ENCODE assay signal across 12 mouse cellular contexts in genomic region chr7:80774615-80775447, GRCm38 (mm10). TPM values are rescaled to one million over a fixed set of nuclear protein-coding genes. Genes with fewer than 3 reads are reported as not detected.
DNase-seq lines count a peak whose midpoint lies in the region; ATAC-seq and TF ChIP-seq lines count a peak whose summit lies in the region.
"Had no signal": no experiment of that assay in that cellular context is flagged by ENCODE, and none has a peak within 500 bp of the region (broad histone marks: within the 10 kb centered on the region; RNA-seq: fewer than 3 reads in every experiment).

No protein-coding gene starts in this region.

- no peaks in the 10 kb centered on the region for H3K9me3 ChIP-seq in heart, embryonic 12.5 days (replicated peaks)
- no peaks in the 10 kb centered on the region for H3K9me3 ChIP-seq in limb, embryonic 14.5 days (ENCODE audit: control insufficient read depth, low read length)
- no peaks in the 10 kb centered on the region for H3K9me3 ChIP-seq in limb, embryonic 10.5 days (replicated peaks)
- H3K9me3 ChIP-seq in hindbrain, postnatal 0 days (ENCODE audit: low read length): no peaks in the 10 kb centered on the region
- H3K9me3 ChIP-seq in intestine, embryonic 15.5 days: no peaks in the 10 kb centered on the region
- H3K9me3 ChIP-seq: forebrain, embryonic 13.5 days had no signal

- 83% methylated on average over 15 of the region's 15 CpGs for WGBS in heart, embryonic 12.5 days
- 88% methylated on average over 15 of the region's 15 CpGs for WGBS in limb, embryonic 14.5 days
- 94% methylated on average over 15 of the region's 15 CpGs for WGBS in limb, embryonic 10.5 days
- WGBS in hindbrain, postnatal 0 days: 85% methylated on average over 15 of the region's 15 CpGs
- 91% methylated on average over 15 of the region's 15 CpGs for WGBS in intestine, embryonic 15.5 days

- no peak for TF ChIP-seq POLR2A in limb, embryonic 14.5 days (IDR thresholded peaks at IDR 0.05; ENCODE audit: borderline replicate concordance, extremely low read depth, insufficient read depth, insufficient read length)
- peak; percentile 34 for TF ChIP-seq POLR2A in myocyte (IDR thresholded peaks at IDR 0.05; ENCODE audit: insufficient read length, low read depth)

- H3K27ac ChIP-seq in heart, embryonic 12.5 days (ENCODE audit: poor library complexity, severe bottlenecking): peak overlapping the region; percentile 50
- H3K27ac ChIP-seq in limb, embryonic 14.5 days (replicated peaks; ENCODE audit: low read depth, low read length): 0 out of 2 replicates have a peak overlapping the region, but pooled peaks have one; percentile 43
- H3K27ac ChIP-seq in limb, embryonic 10.5 days: no peak overlapping the region
- no peak overlapping the region for H3K27ac ChIP-seq in hindbrain, postnatal 0 days
- no peak overlapping the region for H3K27ac ChIP-seq in intestine, embryonic 15.5 days
- H3K27ac ChIP-seq: hindbrain, embryonic 14.5 days had no signal

- no peaks in the 10 kb centered on the region for H3K27me3 ChIP-seq in heart, embryonic 12.5 days (replicated peaks)
- no peaks in the 10 kb centered on the region for H3K27me3 ChIP-seq in limb, embryonic 14.5 days (ENCODE audit: control insufficient read depth, insufficient read depth, low read length)
- H3K27me3 ChIP-seq in limb, embryonic 10.5 days (ENCODE audit: low read depth, poor library complexity, severe bottlenecking): no peaks in the 10 kb centered on the region
- no peaks in the 10 kb centered on the region for H3K27me3 ChIP-seq in myocyte (ENCODE audit: control insufficient read depth, insufficient read depth, insufficient read length)
- no peaks in the 10 kb centered on the region for H3K27me3 ChIP-seq in hindbrain, postnatal 0 days (ENCODE audit: insufficient read depth, low read length)
- no peaks in the 10 kb centered on the region for H3K27me3 ChIP-seq in intestine, embryonic 15.5 days (replicated peaks)
- H3K27me3 ChIP-seq: forebrain, embryonic 13.5 days had no signal

- peaks cover 54% of the 10 kb centered on the region for H3K4me1 ChIP-seq in heart, embryonic 12.5 days (replicated peaks)
- peaks cover 19% of the 10 kb centered on the region; the same call in 1 of the 2 replicates for H3K4me1 ChIP-seq in limb, embryonic 14.5 days (ENCODE audit: control insufficient read depth, insufficient read depth, low read length)
- peaks cover 10% of the 10 kb centered on the region; the same call in 1 of the 2 replicates for H3K4me1 ChIP-seq in limb, embryonic 10.5 days
- H3K4me1 ChIP-seq in hindbrain, postnatal 0 days (ENCODE audit: insufficient read depth, low read length): no peaks in the 10 kb centered on the region
- 0 out of 2 replicates have a peak, but pooled peaks cover 5% of the 10 kb centered on the region for H3K4me1 ChIP-seq in intestine, embryonic 15.5 days (replicated peaks)
- H3K4me1 ChIP-seq: forebrain, embryonic 13.5 days had no signal

- H3K36me3 ChIP-seq in heart, embryonic 12.5 days: no peaks in the 10 kb centered on the region
- H3K36me3 ChIP-seq in limb, embryonic 14.5 days (ENCODE audit: control insufficient read depth, insufficient read depth, low read length): no peaks in the 10 kb centered on the region
- H3K36me3 ChIP-seq in limb, embryonic 10.5 days: no peaks in the 10 kb centered on the region
- no peaks in the 10 kb centered on the region for H3K36me3 ChIP-seq in myocyte (ENCODE audit: control insufficient read depth, insufficient read depth)
- no peaks in the 10 kb centered on the region for H3K36me3 ChIP-seq in hindbrain, postnatal 0 days (ENCODE audit: insufficient read depth, low read length)
- no peaks in the 10 kb centered on the region for H3K36me3 ChIP-seq in intestine, embryonic 15.5 days

- H3K4me2 ChIP-seq in heart, embryonic 12.5 days: 0 out of 2 replicates have a peak overlapping the region, but pooled peaks have one; percentile 14
- H3K4me2 ChIP-seq in limb, embryonic 14.5 days (replicated peaks; ENCODE audit: low read depth, low read length, severe bottlenecking): no peak overlapping the region
- peak overlapping the region; percentile 83 for H3K4me2 ChIP-seq in myocyte (ENCODE audit: low read depth)
- no peak overlapping the region for H3K4me2 ChIP-seq in hindbrain, postnatal 0 days (ENCODE audit: low read depth, low read length)
- no peak overlapping the region for H3K4me2 ChIP-seq in intestine, embryonic 15.5 days (replicated peaks)
- H3K4me2 ChIP-seq: forebrain, embryonic 13.5 days; hindbrain, embryonic 14.5 days had no signal

- H3K4me3 ChIP-seq in heart, embryonic 12.5 days: no peak overlapping the region
- H3K4me3 ChIP-seq in limb, embryonic 14.5 days (replicated peaks; ENCODE audit: low read length): no peak overlapping the region
- H3K4me3 ChIP-seq in limb, embryonic 10.5 days: no peak overlapping the region
- H3K4me3 ChIP-seq in myocyte: peak overlapping the region; percentile 18
- no peak overlapping the region for H3K4me3 ChIP-seq in hindbrain, postnatal 0 days (ENCODE audit: low read length)
- H3K4me3 ChIP-seq in intestine, embryonic 15.5 days (replicated peaks): no peak overlapping the region
- H3K4me3 ChIP-seq: forebrain, embryonic 13.5 days had no signal

- H3K9ac ChIP-seq in heart, embryonic 12.5 days: no peak overlapping the region
- H3K9ac ChIP-seq in limb, embryonic 14.5 days (ENCODE audit: low read depth, low read length, severe bottlenecking): no peak overlapping the region
- no peak overlapping the region for H3K9ac ChIP-seq in hindbrain, postnatal 0 days (replicated peaks; ENCODE audit: low read length)
- no peak overlapping the region for H3K9ac ChIP-seq in intestine, embryonic 15.5 days
- H3K9ac ChIP-seq: forebrain, embryonic 13.5 days; hindbrain, embryonic 14.5 days had no signal

- no peak overlapping the region for H3ac ChIP-seq in myocyte (ENCODE audit: control insufficient read depth, insufficient read length)

- ATAC-seq in heart, embryonic 12.5 days (ENCODE audit: insufficient number of reproducible peaks, low FRiP score): no peak
- no peak for ATAC-seq in limb, embryonic 14.5 days (ENCODE audit: low FRiP score, low read depth)
- ATAC-seq in hindbrain, postnatal 0 days: no peak
- no peak for ATAC-seq in intestine, embryonic 15.5 days
- ATAC-seq: forebrain, embryonic 13.5 days had no signal

- TF ChIP-seq CTCF in hindbrain, postnatal 0 days (IDR thresholded peaks at IDR 0.05; ENCODE audit: low read depth): no peak

- H3K79me2 ChIP-seq in myocyte (ENCODE audit: control insufficient read depth, insufficient read depth): peaks cover 91% of the 10 kb centered on the region

- no peak for DNase-seq in heart, adult 8-10 months (ENCODE audit: low spot score)
- DNase-seq in limb, embryonic 14.5 days (ENCODE audit: low spot score): no peak
- no peak for DNase-seq in limb, embryonic 10.5 days (ENCODE audit: low spot score)
- peak; percentile 33 for DNase-seq in CD4-positive helper T cell, adult 2 months (ENCODE audit: low read depth, low spot score)
- no peak for DNase-seq in hindbrain, postnatal 0 days (ENCODE audit: low spot score)
- DNase-seq: layer of hippocampus, postnatal 36 days; lung, adult 2 months had no signal

TF ChIP-seq in myocyte, 11 proteins besides CTCF, POLR2A, EP300 and RAD21:
- TF ChIP-seq TCF12 (IDR thresholded peaks at IDR 0.05; ENCODE audit: insufficient read depth, poor library complexity, severe bottlenecking) (no peak), MAX (IDR thresholded peaks at IDR 0.05; ENCODE audit: low read depth) (no peak), POLR2AphosphoS2 (IDR thresholded peaks at IDR 0.05; ENCODE audit: insufficient read length, low read depth) (peak; percentile 40), E2F4 (IDR thresholded peaks at IDR 0.05; ENCODE audit: insufficient read depth) (no peak), TCF3 (IDR thresholded peaks at IDR 0.05; ENCODE audit: insufficient read length, low read depth) (no peak)

RNA-seq across cellular contexts. Expression of gene Iqgap1, which starts 50.9 kb away (rescaled TPM):
- 41.3 and 42.0 TPM in 2 replicates for polyA plus RNA-seq in heart, embryonic 12.5 days (2016; fragmentation: Nextera tagmentation; extraction: Ambion mirVana)
- 10 to 100 TPM; 28.6 to 38.3 (median 31.5) TPM for total RNA-seq in heart, adult 8-10 months (2022)
- polyA plus RNA-seq in limb, embryonic 14.5 days (2012; rRNA removed): 43.9 and 48.4 TPM in 2 replicates
- polyA plus RNA-seq in limb, embryonic 14.5 days (2014; fragmentation: Nextera tagmentation; extraction: Ambion mirVana): 88.5 and 93.2 TPM in 2 replicates
- 21.8 and 25.4 TPM in 2 replicates for polyA plus RNA-seq in limb, embryonic 10.5 days (2016; fragmentation: Nextera tagmentation; extraction: Ambion mirVana)
- 61.7 TPM for polyA plus RNA-seq in myocyte (2012; fragmentation: generic; extraction: Trizol)
- total RNA-seq in hindbrain, postnatal 0 days (2014; rRNA removed): 23.5 and 29.4 TPM in 2 replicates
- 15.7 and 16.6 TPM in 2 replicates for polyA plus RNA-seq in hindbrain, postnatal 0 days (2015; fragmentation: Nextera tagmentation; extraction: Ambion mirVana)
- polyA plus RNA-seq in intestine, embryonic 15.5 days (2015; fragmentation: Nextera tagmentation; extraction: Ambion mirVana): 72.9 and 76.2 TPM in 2 replicates

Comparison
In these comparisons a context has a peak if more than half of its experiments do, and no peak if none do; other contexts are left out.
1. H3K27ac ChIP-seq: peak in heart, embryonic 12.5 days (single experiment) and limb, embryonic 14.5 days (single experiment); none in limb, embryonic 10.5 days (single experiment), hindbrain, postnatal 0 days (single experiment) and intestine, embryonic 15.5 days (single experiment).
2. H3K4me2 ChIP-seq: peak in heart, embryonic 12.5 days (single experiment) and myocyte (single experiment); none in limb, embryonic 14.5 days (single experiment), hindbrain, postnatal 0 days (single experiment) and intestine, embryonic 15.5 days (single experiment).